Comparison of ENCODE assay signal across 23 mouse cellular contexts in the genomic region with DNA sequence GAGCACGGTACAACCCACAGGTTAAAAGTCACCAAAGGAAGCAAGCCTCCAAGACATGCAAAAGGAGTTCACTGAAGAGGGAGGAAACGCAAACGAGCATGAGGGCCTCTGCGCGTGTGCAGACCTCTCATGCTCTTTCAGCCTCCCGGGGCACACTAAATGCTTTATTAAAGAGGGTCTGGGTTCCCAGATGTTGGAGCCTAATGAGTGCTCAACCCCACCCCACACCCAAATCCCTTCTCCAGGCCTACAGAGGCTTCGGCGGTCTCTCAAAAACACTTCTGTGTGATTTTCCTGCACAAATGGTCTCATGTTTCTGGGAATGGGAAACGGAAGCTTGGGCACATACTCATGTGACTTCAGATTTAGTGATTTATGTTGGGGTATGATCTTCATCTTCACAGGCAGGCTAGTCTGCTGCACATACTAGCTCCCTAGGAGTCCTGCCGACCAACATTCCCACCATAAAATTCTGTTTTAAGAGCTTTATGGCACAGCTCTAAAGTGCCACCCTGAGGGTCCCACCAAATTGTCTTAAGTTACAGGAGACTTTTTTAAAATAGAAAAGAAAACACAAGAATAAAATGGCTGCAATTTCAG.
A peak's percentile ranks its signal among the peaks of the same experiment; 100 is the strongest.
DNase-seq lines count a peak whose midpoint lies in the region; ATAC-seq lines count a peak whose summit lies in the region.
"Had no signal": no experiment of that assay in that cellular context is flagged by ENCODE, and none has a peak within 500 bp of the region (broad histone marks: within the 10 kb centered on the region; RNA-seq: fewer than 3 reads in every experiment).

No protein-coding gene starts in this region.

- H3K36me3 ChIP-seq in hindbrain, embryonic 13.5 days: no peaks in the 10 kb centered on the region
- no peaks in the 10 kb centered on the region for H3K36me3 ChIP-seq in hindbrain, embryonic 10.5 days
- no peaks in the 10 kb centered on the region for H3K36me3 ChIP-seq in embryonic facial prominence, embryonic 10.5 days (replicated peaks)
- H3K36me3 ChIP-seq in limb, embryonic 13.5 days: 0 out of 2 replicates have a peak, but pooled peaks cover 3% of the 10 kb centered on the region
- H3K36me3 ChIP-seq: forebrain, embryonic 10.5 days; forebrain, embryonic 15.5 days; midbrain, embryonic 13.5 days; stomach, embryonic 15.5 days had no signal

- peak overlapping the region; percentile 30; the same call in 1 of the 2 replicates for H3K27ac ChIP-seq in hindbrain, embryonic 13.5 days
- H3K27ac ChIP-seq in hindbrain, embryonic 10.5 days: no peak overlapping the region
- H3K27ac ChIP-seq in embryonic facial prominence, embryonic 10.5 days (replicated peaks): peak overlapping the region; percentile 14; the same call in 1 of the 2 replicates
- peak overlapping the region; percentile 61; the same call in 1 of the 2 replicates for H3K27ac ChIP-seq in limb, embryonic 13.5 days
- H3K27ac ChIP-seq: embryonic facial prominence, embryonic 13.5 days; forebrain, embryonic 10.5 days; forebrain, embryonic 15.5 days; liver, embryonic 14.5 days; stomach, embryonic 15.5 days had no signal

- H3K4me2 ChIP-seq in hindbrain, embryonic 13.5 days: no peak overlapping the region
- H3K4me2 ChIP-seq in limb, embryonic 13.5 days (replicated peaks): peak overlapping the region; percentile 23; the same call in 1 of the 2 replicates
- H3K4me2 ChIP-seq: embryonic facial prominence, embryonic 13.5 days; forebrain, embryonic 15.5 days; midbrain, embryonic 13.5 days; stomach, embryonic 15.5 days had no signal

- WGBS in hindbrain, embryonic 13.5 days: 62% methylated on average over 10 of the region's 10 CpGs
- WGBS in hindbrain, embryonic 10.5 days: 76% methylated on average over 10 of the region's 10 CpGs
- WGBS in embryonic facial prominence, embryonic 10.5 days: 62% methylated on average over 10 of the region's 10 CpGs
- WGBS in limb, embryonic 13.5 days: 13% methylated on average over 10 of the region's 10 CpGs

- no peak for DNase-seq in hindbrain, embryonic 10.5 days (ENCODE audit: low spot score)
- DNase-seq in embryonic facial prominence, embryonic 10.5 days (ENCODE audit: low spot score): no peak
- peak; percentile 82 for DNase-seq in forelimb bud, embryonic 11.5 days (ENCODE audit: low read depth, low spot score)
- DNase-seq in left cerebral cortex, postnatal 36 days (ENCODE audit: low spot score in 2 of 2): no peak
- no peak for DNase-seq in urinary bladder, postnatal 25 days (ENCODE audit: low spot score)
- DNase-seq: adrenal gland, postnatal 14 days; cerebellum, adult 11 months; cerebellum, adult 9-11 months; heart, postnatal 14 days; kidney, adult 18-20 months; kidney, postnatal 4 days; liver; lung, adult 2 months; thymus, postnatal 14 days had no signal

- intact Hi-C loops in left cerebral cortex, postnatal 36 days (cut with DNase I): no loop called here

- no peaks in the 10 kb centered on the region for H3K27me3 ChIP-seq in hindbrain, embryonic 13.5 days
- no peaks in the 10 kb centered on the region for H3K27me3 ChIP-seq in hindbrain, embryonic 10.5 days (ENCODE audit: insufficient read depth, poor library complexity, severe bottlenecking)
- H3K27me3 ChIP-seq in embryonic facial prominence, embryonic 10.5 days (replicated peaks; ENCODE audit: low read depth, poor library complexity, severe bottlenecking): no peaks in the 10 kb centered on the region
- H3K27me3 ChIP-seq in limb, embryonic 13.5 days: no peaks in the 10 kb centered on the region
- H3K27me3 ChIP-seq: embryonic facial prominence, embryonic 13.5 days; forebrain, embryonic 15.5 days; midbrain, embryonic 13.5 days; stomach, embryonic 15.5 days had no signal

- H3K4me1 ChIP-seq in hindbrain, embryonic 13.5 days (replicated peaks): peaks cover 10% of the 10 kb centered on the region
- H3K4me1 ChIP-seq in hindbrain, embryonic 10.5 days (replicated peaks): peaks cover 9% of the 10 kb centered on the region
- H3K4me1 ChIP-seq in embryonic facial prominence, embryonic 10.5 days: peaks cover 17% of the 10 kb centered on the region
- H3K4me1 ChIP-seq in limb, embryonic 13.5 days: peaks cover 32% of the 10 kb centered on the region
- H3K4me1 ChIP-seq: forebrain, embryonic 15.5 days; midbrain, embryonic 13.5 days had no signal

- ATAC-seq in hindbrain, embryonic 13.5 days (ENCODE audit: low FRiP score): no peak
- peak; percentile 72; the same call in 1 of the 2 replicates for ATAC-seq in limb, embryonic 13.5 days (ENCODE audit: low FRiP score, low read depth)
- ATAC-seq: CD4-positive, CD25-positive, alpha-beta regulatory T cell, adult 4 months; forebrain, embryonic 15.5 days; midbrain, embryonic 13.5 days had no signal

- H3K4me3 ChIP-seq in hindbrain, embryonic 13.5 days: no peak overlapping the region
- no peak overlapping the region for H3K4me3 ChIP-seq in hindbrain, embryonic 10.5 days
- no peak overlapping the region for H3K4me3 ChIP-seq in embryonic facial prominence, embryonic 10.5 days
- no peak overlapping the region for H3K4me3 ChIP-seq in limb, embryonic 13.5 days
- H3K4me3 ChIP-seq: embryonic facial prominence, embryonic 13.5 days; forebrain, embryonic 10.5 days; forebrain, embryonic 15.5 days; midbrain, embryonic 13.5 days; stomach, embryonic 15.5 days had no signal

- H3K9ac ChIP-seq in hindbrain, embryonic 13.5 days: no peak overlapping the region
- no peak overlapping the region for H3K9ac ChIP-seq in limb, embryonic 13.5 days
- H3K9ac ChIP-seq: embryonic facial prominence, embryonic 13.5 days; forebrain, embryonic 15.5 days; liver, embryonic 14.5 days; midbrain, embryonic 13.5 days; stomach, embryonic 15.5 days had no signal

- no peaks in the 10 kb centered on the region for H3K9me3 ChIP-seq in hindbrain, embryonic 13.5 days
- H3K9me3 ChIP-seq in hindbrain, embryonic 10.5 days: no peaks in the 10 kb centered on the region
- H3K9me3 ChIP-seq in embryonic facial prominence, embryonic 10.5 days: no peaks in the 10 kb centered on the region
- no peaks in the 10 kb centered on the region for H3K9me3 ChIP-seq in limb, embryonic 13.5 days
- H3K9me3 ChIP-seq: embryonic facial prominence, embryonic 13.5 days; forebrain, embryonic 10.5 days; forebrain, embryonic 15.5 days; midbrain, embryonic 13.5 days; stomach, embryonic 15.5 days had no signal
